Mouse (Mus musculus) megakaryocyte, embryonic 14.5 days (primary cell): ENCODE results near the gene Sapcd1.

ENCODE experiments used
- FLI1 ChIP-seq: IDR thresholded peaks from 2 replicates; pipeline ENCODE4 v1.6.1; 2012; ENCODE audit warnings: low read length, inconsistent platforms, mixed read lengths
- GATA1 ChIP-seq: IDR thresholded peaks from 3 replicates; pipeline ENCODE4 v1.6.1; 2012; ENCODE audit warnings: mixed read lengths, low read length, inconsistent platforms, borderline replicate concordance

DNA sequence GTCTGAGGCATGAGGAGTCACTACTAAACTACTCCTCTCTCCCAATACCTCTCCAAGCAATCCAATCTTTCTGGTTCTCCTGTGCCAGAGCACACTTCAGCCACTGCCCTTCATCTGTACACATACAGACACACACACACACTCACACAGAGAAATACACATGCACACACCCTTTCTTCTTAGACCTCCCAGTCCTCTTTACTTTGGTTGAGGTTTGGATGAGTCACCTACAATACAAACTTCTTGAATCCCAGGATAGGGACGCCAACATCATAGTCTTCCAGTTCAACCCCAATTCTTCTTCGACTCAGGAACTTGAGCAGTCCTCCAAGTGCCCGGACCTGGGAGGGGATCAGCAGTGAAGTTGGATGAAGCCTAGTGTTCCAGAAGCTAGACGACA, 16.0 kb upstream of the Sapcd1 start:
- TF ChIP-seq GATA1 (no peak), FLI1 (no peak)
